Mouse (Mus musculus) heart, adult 11 months (tissue): Measurements from ENCODE around the gene Gm10762.
"Not testable (repeated sequence)": the region's sequence is repeated elsewhere in the genome, so short reads cannot be mapped to it uniquely, and the experiment has no call there.

Experiments
- DNase-seq: peaks from one replicate; pipeline ENCODE4 v3.0.0; 2022

Gm10762 gene

DNA sequence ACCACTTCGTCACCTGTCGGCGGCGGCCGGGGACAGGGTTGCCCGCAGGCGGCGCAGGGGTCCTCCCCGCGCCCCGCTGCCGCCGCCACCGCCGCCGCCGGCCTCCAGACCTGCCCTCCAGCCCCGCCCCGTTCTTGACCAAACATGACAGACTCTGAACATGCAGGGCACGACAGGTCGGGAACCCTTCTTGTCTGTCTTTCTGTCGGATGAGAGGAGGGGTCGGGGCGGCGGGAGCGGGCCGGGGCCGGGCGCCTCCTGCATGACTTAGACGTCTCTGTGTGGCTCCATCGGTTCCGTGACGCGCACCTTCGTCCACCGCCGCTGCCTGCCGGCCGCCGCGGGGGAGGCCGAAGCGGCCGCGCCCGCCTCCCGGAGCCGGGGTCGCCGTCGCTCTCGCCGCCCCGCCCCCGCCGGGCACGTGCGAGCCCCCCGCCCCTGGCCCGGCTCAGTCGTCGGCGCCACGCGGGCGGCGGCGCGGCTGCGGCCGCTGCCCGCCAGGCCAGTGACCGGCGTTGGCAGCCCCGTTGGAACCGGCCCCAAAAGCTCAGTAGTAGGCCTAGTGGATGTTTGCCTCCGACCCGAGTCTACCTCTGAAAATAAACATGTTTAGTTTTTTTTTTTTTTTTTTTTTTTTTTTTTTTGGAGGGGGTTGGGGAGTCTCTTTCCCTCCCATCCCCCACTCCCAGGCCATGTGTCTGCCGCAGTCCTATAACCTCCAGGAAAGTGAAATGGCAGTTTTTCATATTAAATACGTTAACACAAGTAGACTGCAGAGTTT lies at the start of gene Gm10762:
Gene Gm10762, minus strand, starts transcription at position 65 of the 781 bp plus-strand sequence.
- DNase-seq: peak; percentile 99

DNA sequence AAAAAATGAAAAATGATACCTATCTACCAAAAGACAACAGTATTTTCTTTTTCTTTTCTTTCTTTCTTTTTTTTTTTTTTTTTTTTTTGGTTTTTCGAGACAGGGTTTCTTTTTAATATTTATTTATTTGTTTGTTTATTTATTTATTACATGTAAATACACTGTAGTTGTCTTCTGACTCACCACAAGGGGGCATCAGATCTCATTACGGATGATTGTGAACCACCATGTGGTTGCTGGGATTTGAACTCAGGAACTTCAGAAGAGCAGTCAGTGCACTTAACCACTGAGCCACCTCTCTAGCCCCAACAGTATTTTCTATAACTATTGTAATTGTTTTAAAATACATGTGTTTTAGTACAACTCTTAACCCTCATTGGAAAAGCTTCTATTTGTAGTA lies 41.3 kb upstream of the Gm10762 start:
- DNase-seq: not testable (repeated sequence)

DNA sequence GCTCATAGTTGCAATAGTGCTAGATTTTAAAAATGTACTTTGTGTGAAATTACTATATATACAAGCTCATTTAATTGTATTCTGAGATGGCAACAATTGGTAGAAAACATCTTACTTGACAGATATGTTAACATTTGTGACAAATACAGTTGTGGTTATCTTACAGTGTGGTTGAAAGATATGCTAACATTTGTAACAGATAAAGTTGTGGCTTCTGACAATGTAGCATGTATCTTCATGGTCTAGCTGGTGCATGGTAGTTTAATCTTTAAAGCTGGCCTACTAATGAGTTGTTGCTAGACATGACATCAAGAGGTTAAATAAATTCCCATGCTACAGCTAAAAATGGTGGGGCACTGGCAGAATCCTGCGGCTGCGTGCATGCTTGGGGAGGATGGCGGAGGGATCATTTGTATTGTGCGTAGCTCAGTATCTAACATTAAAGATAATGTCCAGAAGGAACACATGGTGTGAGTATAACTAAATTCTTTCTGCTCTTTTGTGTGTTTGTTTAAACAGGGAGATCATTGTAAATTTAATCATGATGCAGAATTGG lies 38.7 kb upstream of the Gm10762 start:
- DNase-seq: no peak

DNA sequence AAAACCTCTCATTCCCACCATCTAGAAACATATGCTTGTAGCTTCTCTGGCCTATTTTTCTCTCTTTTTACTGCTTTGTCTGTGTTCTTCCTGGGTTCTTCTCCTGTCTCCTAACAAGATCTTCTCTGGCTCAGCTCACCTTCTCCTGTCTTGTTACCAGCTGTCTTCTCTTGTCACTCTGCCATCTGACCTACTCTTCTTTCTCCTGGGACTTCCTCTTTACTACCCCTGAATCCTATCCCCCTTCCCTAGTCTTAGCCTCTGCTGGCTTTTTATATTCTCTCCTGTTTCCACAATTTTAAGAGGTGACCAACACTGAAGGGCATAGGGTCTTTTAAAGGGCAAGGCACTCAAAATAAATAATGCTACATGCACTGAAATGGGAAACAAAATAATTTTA lies 37.3 kb upstream of the Gm10762 start:
- no peak for DNase-seq

DNA sequence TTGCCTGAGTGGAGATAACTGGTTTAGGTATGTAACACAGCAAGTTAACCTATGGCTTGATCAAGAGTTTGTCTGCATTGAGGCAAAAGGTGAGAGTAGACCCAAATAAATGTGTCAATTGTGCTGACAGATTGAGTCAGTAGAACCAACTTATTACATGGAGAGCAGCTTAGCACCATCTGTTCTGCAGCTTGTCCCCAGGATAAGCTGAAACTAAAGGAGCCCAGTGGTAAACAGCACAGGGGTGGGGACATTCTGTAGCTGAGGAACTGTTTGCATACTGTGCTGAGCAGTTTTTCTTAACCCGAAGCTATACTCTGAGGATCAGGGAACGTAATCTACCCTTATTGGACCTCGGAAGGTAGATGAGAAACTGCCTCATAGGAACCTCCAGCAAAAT lies 17.2 kb upstream of the Gm10762 start:
- no peak for DNase-seq

DNA sequence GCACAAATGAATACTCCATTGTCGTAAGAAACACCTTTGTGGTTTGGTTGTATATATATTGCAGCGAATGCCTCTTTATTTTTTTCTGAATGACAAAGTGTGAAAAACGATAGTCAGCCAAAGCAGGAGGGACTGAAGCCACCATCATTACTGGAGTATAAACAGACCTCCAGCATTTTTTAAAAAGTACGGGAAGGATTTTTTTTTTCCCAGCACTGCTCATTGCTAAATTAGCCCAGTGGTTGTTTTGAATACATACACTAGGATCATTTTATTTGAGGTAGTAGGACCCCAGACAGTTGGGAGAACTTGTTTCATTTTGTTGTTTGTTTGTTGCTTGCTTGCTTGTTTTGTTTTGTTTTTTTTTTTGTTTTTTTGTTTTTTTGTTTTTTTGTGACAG lies 8.0 kb upstream of the Gm10762 start:
- no peak for DNase-seq

DNA sequence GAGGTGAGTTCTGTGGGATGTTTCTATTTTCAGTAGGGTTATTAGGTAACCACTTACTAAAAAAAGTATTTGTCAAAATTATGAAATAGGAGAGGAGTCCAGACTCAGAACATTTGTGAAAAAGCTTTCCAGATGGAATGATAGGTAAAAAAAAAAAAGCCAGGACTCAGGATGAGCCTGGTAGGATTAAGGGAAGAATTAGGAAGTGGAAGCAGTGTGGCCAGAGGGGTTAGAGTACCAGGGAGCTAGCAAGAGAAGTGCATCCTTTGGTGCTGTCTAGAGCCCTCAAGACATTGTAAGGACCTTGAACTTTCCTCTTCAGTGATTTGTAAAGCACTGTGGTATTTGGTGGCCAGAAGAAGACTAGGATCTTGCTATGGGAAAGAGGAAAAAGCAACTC lies 4.8 kb upstream of the Gm10762 start:
- no peak for DNase-seq

DNA sequence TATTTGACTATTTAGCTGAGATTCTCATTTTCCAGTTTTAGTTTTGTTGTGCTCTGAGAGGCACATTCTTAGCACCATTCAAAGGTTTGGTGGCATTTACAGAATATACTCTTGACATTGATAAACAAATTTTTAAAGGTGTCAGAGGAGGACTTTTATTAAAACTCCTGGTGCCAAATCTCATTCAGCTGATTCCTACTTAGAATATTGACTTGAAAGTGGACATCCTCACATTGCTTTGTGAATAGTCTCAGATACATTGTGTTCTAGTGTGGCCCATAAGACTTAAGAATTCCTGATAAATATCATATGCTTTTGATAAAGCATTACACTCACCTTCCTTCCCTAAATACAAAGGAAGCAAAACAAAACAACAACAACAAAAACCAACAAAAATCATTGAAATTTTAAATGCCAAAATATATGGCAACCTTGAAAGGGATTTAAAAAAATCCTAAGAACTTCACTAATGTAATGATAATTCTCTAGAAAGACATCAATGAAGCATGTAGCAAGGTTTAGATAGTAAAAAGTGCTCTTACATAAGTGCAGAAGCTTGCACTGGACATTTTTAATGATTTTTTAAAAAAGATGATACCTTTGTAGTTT lies 1.1 kb upstream of the Gm10762 start:
- DNase-seq: no peak

DNA sequence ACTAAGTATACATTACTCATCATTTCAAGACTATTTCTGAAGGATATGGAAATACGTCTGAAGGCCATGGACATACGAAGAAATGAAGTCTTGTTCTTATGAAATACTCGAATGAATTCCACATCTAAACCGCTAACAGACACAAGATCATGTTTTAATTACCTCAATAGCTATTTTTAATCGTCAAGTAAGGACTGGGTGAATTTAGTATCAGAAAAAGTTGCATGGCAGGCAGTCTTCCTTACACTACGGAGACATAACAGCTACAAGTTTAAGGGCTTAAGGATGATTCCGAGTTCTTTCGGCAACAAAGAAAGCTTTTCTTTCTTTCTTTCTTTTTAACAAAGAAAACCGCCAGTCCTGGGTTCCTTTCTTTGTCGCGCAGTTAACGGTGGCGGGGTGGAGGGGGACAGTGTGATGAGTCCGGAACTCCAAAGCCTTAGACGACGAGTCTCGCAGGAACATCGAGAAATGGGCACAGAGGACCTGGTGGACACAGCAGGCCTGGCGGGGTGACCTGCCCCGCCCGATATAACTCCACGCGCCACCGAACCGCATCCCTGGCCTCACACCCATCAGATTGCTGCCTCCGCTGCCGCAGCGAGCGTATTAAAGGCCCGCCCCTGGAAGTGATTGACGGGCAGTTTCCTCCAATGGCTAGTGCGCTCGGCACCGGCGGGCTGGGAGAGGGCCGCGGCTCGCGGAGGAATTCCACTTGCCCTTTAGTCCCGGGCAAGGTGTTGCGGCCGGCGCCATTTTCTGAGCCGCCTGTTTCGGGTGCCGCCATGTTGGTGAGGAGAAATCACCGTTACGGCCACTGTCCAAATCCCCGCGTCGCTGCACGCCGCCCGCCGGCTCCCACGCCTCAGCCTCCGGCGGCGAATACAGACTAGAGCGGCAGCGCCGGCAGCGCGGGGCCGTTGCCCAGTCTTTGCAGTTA lies 614 bp downstream of the Gm10762 start, which contains the start of gene Zc3h6:
Gene Zc3h6, plus strand, starts transcription at position 762 of the 940 bp plus-strand sequence.
- DNase-seq: peak; percentile 100

DNA sequence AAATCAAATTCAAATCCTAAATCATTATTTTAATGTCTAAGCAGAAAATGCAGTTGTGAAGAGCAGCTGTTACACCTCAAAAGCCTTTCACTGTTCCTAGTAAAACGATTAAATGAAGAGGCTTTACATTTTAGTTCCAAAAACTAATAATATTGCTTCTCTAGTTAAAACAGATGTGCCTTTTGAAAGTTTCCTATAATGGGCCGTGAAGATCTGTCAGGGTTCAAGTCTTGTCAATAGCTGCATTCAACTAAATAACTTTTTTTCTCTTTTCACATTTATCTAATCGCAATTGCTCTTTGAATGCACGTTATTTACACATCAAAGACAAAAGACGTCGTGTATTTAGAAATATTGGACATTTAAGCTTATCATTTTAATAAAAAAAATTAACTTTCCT lies 1.3 kb downstream of the Gm10762 start:
- DNase-seq: no peak

DNA sequence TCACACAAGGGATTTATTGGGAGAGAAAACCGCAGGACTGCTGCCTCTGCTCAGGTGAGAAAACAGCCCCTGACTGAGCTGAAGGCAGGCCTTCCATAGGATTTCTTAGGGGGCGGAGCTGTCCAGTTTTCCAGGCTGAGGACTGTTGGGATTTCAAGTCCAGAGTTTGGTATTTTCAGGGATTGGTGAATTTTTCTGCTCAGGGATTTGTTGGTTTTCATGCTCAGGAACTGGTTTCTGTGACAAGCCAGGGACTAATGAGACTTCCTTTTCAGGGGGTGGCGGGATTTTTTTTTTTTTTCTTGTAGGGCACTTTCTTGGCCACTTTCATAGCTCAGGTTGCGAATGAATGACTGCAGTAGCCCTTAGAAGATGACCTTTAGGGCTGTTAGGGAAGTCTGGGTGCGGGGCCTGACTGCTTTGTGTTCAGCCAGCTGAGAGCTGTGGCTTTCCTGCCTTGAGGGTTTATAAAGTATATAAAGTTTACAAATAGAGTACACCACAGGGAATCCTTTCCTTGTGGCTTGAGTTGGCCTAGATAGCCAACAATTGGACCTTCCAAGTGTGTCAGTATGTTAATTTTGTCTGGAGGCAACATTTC lies 1.9 kb downstream of the Gm10762 start:
- peak; percentile 64 for DNase-seq

DNA sequence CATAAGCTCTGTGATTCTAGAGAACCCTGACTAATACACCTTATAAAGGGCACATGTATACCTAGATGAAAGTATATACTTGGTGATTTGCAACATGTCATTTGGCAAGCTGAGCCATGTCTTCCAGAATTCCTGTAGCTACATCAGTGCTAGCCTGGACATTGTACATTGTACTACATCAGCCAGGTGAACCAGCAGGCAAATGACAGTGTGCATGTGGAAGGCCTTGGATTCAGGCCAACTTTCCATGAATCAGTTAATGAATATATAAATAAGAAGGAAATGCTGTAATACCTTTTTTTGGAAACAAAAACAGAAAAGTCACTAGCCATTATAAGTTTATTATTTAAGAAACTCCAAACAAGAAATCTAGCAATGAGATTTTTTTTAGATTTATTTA lies 13.3 kb downstream of the Gm10762 start:
- no peak for DNase-seq

DNA sequence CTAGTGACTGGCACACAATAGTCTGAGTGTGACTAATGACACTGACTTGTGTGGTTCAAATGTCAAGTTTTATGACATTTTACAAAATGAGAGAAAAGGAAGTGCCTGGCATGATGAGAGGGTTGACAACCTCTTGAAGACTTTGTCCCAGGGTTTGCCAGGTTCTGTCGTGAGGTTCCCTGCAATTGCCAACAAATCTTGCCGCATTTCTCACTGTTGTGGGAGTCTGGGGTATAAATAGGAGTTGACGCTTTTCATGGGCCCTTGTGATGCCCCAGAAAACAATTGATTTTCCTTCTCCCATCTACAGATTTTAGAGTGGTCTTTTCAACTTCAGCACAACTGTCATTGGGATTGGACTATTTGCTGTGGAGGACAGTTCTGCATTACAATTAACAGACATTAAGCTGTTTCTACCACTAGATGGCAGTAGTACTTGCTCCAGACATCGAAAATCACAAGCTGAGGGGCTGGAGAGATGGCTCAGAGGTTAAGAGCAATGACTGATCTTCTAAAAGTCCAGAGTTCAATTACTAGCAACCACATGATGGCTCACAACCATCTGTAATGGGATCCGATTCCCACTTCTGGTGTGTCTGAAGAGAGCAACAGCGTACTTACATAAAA lies 19.4 kb downstream of the Gm10762 start:
- DNase-seq: peak; percentile 85

DNA sequence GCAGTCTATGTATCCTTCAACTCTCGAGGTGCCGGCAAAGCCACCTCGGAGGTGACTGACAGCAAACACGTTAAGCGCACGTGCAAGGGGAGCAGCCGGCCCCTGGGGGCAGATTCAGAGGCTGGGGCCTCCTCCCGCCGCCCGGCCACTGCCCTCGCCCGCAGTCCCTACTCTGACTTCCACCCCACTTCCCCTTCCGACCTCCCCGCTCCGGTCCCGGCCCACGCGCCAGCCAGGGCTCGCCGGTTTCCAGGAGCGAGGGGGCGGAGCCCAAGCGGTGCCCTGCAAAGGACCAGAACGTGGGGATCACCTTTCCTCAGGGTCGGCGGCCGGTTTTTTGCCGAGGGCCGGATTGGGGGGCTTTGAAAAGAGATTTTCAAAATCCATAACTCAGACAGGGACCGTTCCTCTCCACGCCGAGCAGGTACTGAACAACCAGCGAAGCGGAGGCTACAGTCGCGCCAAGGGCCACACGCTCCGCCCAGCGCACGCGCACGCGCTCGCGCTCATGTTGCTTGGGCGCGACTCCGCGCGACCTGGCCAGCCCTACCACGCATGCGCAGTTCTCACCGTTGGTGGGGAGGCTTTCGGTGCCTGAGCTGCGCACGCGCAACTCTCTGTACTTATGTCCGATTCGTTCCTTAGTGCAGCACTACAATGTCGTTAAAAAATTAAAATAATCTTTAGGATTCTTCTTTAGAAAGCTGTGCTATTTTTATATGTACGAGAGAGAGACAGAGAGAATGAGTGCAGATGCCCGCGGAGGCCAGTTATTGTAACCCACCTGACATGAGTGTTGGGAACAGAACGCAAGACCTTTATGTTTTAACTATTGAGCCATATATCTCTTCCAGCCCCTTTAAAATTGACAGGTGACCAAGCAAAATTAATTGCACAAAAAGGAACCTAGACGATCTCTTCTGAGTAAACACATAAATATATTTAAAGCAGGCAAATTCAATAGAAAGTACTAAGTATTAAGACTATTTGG lies 23.7 kb downstream of the Gm10762 start, which contains the start of gene Zc3h8:
Gene Zc3h8, minus strand, starts transcription at position 540 of the 991 bp plus-strand sequence.
- peak; percentile 100 for DNase-seq

DNA sequence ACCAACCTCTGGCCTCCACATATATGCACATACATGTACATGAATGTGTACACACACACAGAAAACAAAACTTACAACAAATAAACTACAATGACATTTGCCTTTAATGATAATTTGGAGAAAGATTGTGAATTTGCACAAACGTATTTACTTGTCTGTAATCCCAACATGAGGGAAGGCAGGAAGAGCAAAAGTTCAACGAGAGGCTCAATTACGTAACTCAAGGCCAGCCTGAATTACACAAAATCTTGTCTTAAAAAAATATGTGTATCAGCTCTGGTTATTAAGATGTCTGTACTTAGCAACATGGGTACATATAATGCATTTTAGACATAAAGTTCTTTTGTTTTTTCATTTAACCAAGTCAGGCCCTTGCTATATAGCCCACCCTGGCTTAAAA lies 31.3 kb downstream of the Gm10762 start:
- peak; percentile 8 for DNase-seq

DNA sequence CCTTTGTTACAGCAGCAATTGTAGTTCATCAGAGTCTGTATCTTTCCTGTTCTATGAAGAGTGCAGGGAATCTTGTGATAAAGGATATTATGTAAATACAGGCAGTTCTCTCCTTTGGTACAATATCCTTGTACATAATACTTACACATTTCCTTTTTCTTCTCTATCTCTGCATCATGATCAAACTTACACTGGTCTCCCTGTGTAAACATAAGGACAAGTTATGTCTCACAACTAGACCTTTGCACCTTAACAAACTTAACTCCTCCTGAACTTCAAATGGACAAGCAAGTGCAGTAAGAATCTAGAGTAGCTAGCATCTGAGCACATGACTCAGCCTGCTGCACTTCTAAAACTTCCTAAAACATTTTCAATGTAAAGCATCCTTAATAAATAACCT lies 36.8 kb downstream of the Gm10762 start:
- no peak for DNase-seq

DNA sequence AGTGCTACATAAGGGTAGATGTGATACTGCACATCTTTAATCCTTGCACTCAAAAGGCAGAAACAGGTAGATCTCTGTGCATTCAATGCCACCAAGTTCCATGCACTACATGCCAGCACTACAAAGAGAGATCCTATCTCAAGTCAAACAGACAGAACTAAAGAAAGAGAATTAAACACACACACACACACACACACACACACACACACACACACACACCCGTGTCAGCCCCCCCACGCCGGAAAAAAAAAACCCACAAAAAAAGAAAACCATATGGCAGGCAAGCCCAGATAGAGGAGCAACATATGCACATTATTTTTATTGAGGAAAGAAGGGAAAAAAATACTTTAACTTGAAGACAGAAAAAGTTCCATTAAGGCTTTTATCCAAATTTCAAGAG lies 39.1 kb downstream of the Gm10762 start:
- DNase-seq: peak; percentile 12

DNA sequence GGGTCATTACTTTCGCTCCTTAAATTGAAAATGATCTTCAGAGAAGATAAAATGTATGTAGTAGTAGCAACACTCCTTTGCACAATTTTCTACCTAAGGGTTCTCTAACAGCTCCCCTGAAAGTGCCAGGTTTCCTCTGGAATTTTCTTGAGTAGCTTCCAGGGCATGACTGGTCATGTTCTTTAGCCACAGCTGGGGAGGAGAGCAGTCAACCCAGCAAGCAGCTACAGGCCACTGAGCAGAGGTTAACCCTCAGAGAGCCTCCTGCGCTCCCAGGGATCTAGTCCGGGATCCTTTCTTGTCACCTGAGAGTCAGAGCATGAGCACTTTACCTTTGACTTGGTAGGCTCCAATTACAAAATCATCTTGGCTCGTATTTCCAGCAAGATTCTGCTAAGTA lies 42.7 kb downstream of the Gm10762 start:
- peak; percentile 60 for DNase-seq
